9 mouse cellular contexts compared by ENCODE assay signal in the genomic region with DNA sequence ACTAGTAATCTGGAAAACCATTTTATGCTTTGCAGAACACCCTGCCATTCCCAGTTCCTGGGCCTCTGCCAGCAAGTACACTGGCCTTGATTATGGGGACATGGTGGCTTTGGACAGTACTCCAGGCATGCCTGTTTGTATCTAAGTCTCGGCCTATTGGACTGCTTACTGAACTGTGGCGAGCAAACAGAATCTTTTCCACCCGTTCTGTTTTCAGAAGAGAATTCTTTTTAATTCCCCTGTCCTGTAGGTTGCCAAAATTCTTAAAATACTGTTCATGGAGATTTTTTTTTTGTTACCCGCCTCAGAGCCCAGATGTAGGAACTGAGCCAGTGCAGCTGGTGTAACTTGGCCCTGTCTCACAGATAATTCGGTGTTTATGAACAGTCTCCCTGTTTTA.
DNase-seq lines count a peak whose midpoint lies in the region; ATAC-seq lines count a peak whose summit lies in the region.
"Had no signal": no experiment of that assay in that cellular context is flagged by ENCODE, and none has a peak within 500 bp of the region (broad histone marks: within the 10 kb centered on the region; RNA-seq: fewer than 3 reads in every experiment).

No protein-coding gene starts in this region.

- DNase-seq in limb, embryonic 10.5 days (ENCODE audit: low spot score), result no peak
- DNase-seq in cerebellum, adult 9-10 months, result peak; percentile 62
- peak; percentile 69 to 76 for DNase-seq in heart, adult 9 months (ENCODE audit: low spot score in 2 of 2)
- peak; percentile 59 for DNase-seq in layer of hippocampus, adult 9-11 months
- no peak for DNase-seq in yolk sac, embryonic 10.5 days (ENCODE audit: low spot score)

- H3K27ac ChIP-seq in limb, embryonic 13.5 days, result no peak overlapping the region
- H3K27ac ChIP-seq in limb, embryonic 10.5 days, result no peak overlapping the region
- peak overlapping the region; percentile 51; the same call in 1 of the 2 replicates for H3K27ac ChIP-seq in neural tube, embryonic 15.5 days (replicated peaks)

- WGBS in limb, embryonic 13.5 days, result 47% methylated on average over 5 of the region's 5 CpGs
- WGBS in limb, embryonic 10.5 days, result 93% methylated on average over 5 of the region's 5 CpGs
- WGBS in neural tube, embryonic 15.5 days, result 62% methylated on average over 5 of the region's 5 CpGs

- H3K36me3 ChIP-seq in limb, embryonic 13.5 days, result no peaks in the 10 kb centered on the region
- no peaks in the 10 kb centered on the region for H3K36me3 ChIP-seq in limb, embryonic 10.5 days
- no peaks in the 10 kb centered on the region for H3K36me3 ChIP-seq in neural tube, embryonic 15.5 days
- H3K36me3 ChIP-seq: G1E had no signal

- no peaks in the 10 kb centered on the region for H3K4me1 ChIP-seq in limb, embryonic 13.5 days
- H3K4me1 ChIP-seq in limb, embryonic 10.5 days, result no peaks in the 10 kb centered on the region
- peaks cover 8% of the 10 kb centered on the region; the same call in 1 of the 2 replicates for H3K4me1 ChIP-seq in neural tube, embryonic 15.5 days

- H3K9me3 ChIP-seq in limb, embryonic 13.5 days, result no peaks in the 10 kb centered on the region
- H3K9me3 ChIP-seq in limb, embryonic 10.5 days (replicated peaks), result no peaks in the 10 kb centered on the region
- no peaks in the 10 kb centered on the region for H3K9me3 ChIP-seq in neural tube, embryonic 15.5 days (replicated peaks)
- H3K9me3 ChIP-seq: G1E had no signal

- ATAC-seq in limb, embryonic 13.5 days (ENCODE audit: low FRiP score, low read depth), result peak; percentile 40; the same call in 1 of the 2 replicates
- ATAC-seq in neural tube, embryonic 15.5 days (ENCODE audit: low FRiP score), result peak; percentile 66
- no peak for ATAC-seq in inflammation-experienced regulatory T-cells, adult 6 months

- no peak overlapping the region for H3K9ac ChIP-seq in limb, embryonic 13.5 days
- H3K9ac ChIP-seq in neural tube, embryonic 15.5 days (replicated peaks), result no peak overlapping the region

- H3K4me3 ChIP-seq in limb, embryonic 13.5 days, result no peak overlapping the region
- no peak overlapping the region for H3K4me3 ChIP-seq in limb, embryonic 10.5 days
- no peak overlapping the region for H3K4me3 ChIP-seq in neural tube, embryonic 15.5 days (replicated peaks)

- no peaks in the 10 kb centered on the region for H3K27me3 ChIP-seq in limb, embryonic 13.5 days
- H3K27me3 ChIP-seq in limb, embryonic 10.5 days (ENCODE audit: low read depth, poor library complexity, severe bottlenecking), result no peaks in the 10 kb centered on the region
- H3K27me3 ChIP-seq in neural tube, embryonic 15.5 days (replicated peaks), result no peaks in the 10 kb centered on the region

- H3K4me2 ChIP-seq in limb, embryonic 13.5 days (replicated peaks), result no peak overlapping the region
- no peak overlapping the region for H3K4me2 ChIP-seq in neural tube, embryonic 15.5 days

Comparison
In these comparisons a context has a peak if more than half of its experiments do, and no peak if none do; other contexts are left out.
1. DNase-seq: peak in cerebellum, adult 9-10 months (single experiment), heart, adult 9 months (2 of 2) and layer of hippocampus, adult 9-11 months (single experiment); none in limb, embryonic 10.5 days (single experiment) and yolk sac, embryonic 10.5 days (single experiment).